Mouse (Mus musculus) MEL (cell line): Measurements from ENCODE around the gene Hltf. TPM values are rescaled to one million over a fixed set of nuclear protein-coding genes. Genes with fewer than 3 reads are reported as not detected.

Experiments used
- DNase-seq: peaks from one replicate; pipeline ENCODE4 v3.0.0; 2011; ENCODE audit warnings: low read depth, low spot score
- H3K27ac ChIP-seq: 2 replicates; pipeline ENCODE4 v1.5.1; 2012; ENCODE audit warnings: low read depth, mild to moderate bottlenecking, control low read depth, low read length, moderate library complexity; ENCODE audit not compliant: control insufficient read depth
- H3K27me3 ChIP-seq, 2 experiments: fragments of 150-350 bp in 1 of 2; sonication (generic) in 1 of 2; 2 replicates each; pipeline ENCODE4 v1.6.1; 2012; ENCODE audit warnings: low read length in 2 of 2, mild to moderate bottlenecking in 2 of 2, improper control_type of control experiment in 1 of 2, moderate library complexity in 1 of 2; ENCODE audit not compliant: insufficient read depth in 2 of 2, control insufficient read depth in 1 of 2
- H3K36me3 ChIP-seq, 2 experiments: 2 replicates each; pipeline ENCODE4 v1.6.1; 2012 to 2014; ENCODE audit warnings: low read length in 2 of 2, improper control_type of control experiment in 1 of 2, inconsistent platforms in 1 of 2, mild to moderate bottlenecking in 1 of 2; ENCODE audit not compliant: insufficient read depth in 2 of 2, control insufficient read depth in 1 of 2
- H3K4me1 ChIP-seq, 2 experiments: fragments of 150-350 bp in 1 of 2; sonication (generic) in 1 of 2; 2 replicates each; pipeline ENCODE4 v1.6.1; 2012; ENCODE audit warnings: low read length in 2 of 2, improper control_type of control experiment in 1 of 2, mild to moderate bottlenecking in 1 of 2; ENCODE audit not compliant: insufficient read depth in 2 of 2, control insufficient read depth in 1 of 2
- H3K4me3 ChIP-seq, 2 experiments: fragments of 150-350 bp in 1 of 2; sonication (generic) in 1 of 2; 2 replicates each; pipeline ENCODE4 v1.5.1; 2012; ENCODE audit warnings: low read depth in 2 of 2, low read length in 2 of 2, mild to moderate bottlenecking in 2 of 2, moderate library complexity in 2 of 2, control low read depth in 1 of 2, improper control_type of control experiment in 1 of 2; ENCODE audit not compliant: control insufficient read depth in 1 of 2, insufficient read depth in 1 of 2
- H3K79me2 ChIP-seq: 2 replicates; pipeline ENCODE4 v1.6.1; 2012; ENCODE audit warnings: mild to moderate bottlenecking, low read length, moderate library complexity; ENCODE audit not compliant: control insufficient read depth, poor library complexity, insufficient read depth
- H3K9ac ChIP-seq: 2 replicates; pipeline ENCODE4 v1.6.1; 2012; ENCODE audit warnings: low read depth, mild to moderate bottlenecking, control low read depth, low read length, moderate library complexity; ENCODE audit not compliant: control insufficient read depth, poor library complexity, severe bottlenecking
- H3K9me3 ChIP-seq: fragments of 150-350 bp; sonication (generic); replicated peaks from 2 replicates; pipeline ENCODE4 v1.6.1; 2012; ENCODE audit warnings: mild to moderate bottlenecking, low read length, improper control_type of control experiment, moderate library complexity; ENCODE audit not compliant: insufficient read depth
- BHLHE40 ChIP-seq: IDR thresholded peaks from 2 replicates; pipeline ENCODE4 v1.6.1; 2012; ENCODE audit warnings: low read depth, mild to moderate bottlenecking, inconsistent platforms, low read length, improper control_type of control experiment, borderline replicate concordance
- CHD1 ChIP-seq: IDR thresholded peaks from 2 replicates; pipeline ENCODE4 v1.6.1; 2012; ENCODE audit warnings: low read depth, mild to moderate bottlenecking, inconsistent platforms, low read length, improper control_type of control experiment
- EP300 ChIP-seq, 2 experiments: IDR thresholded peaks; 2 replicates each; pipeline ENCODE4 v1.6.1; 2011; ENCODE audit warnings: improper control_type of control experiment in 2 of 2, low read length in 2 of 2, low read depth in 1 of 2, mild to moderate bottlenecking in 1 of 2
- ETS1 ChIP-seq: IDR thresholded peaks from 2 replicates; pipeline ENCODE4 v1.6.1; 2012; ENCODE audit warnings: low read depth, mild to moderate bottlenecking, inconsistent platforms, low read length, improper control_type of control experiment, moderate library complexity
- GABPA ChIP-seq: IDR thresholded peaks from 2 replicates; pipeline ENCODE4 v1.6.1; 2012; ENCODE audit warnings: low read depth, mild to moderate bottlenecking, inconsistent platforms, low read length, improper control_type of control experiment, moderate library complexity
- HCFC1 ChIP-seq: IDR thresholded peaks from 2 replicates; pipeline ENCODE4 v1.6.1; 2012; ENCODE audit warnings: low read depth, mild to moderate bottlenecking, inconsistent platforms, low read length, improper control_type of control experiment, moderate library complexity
- JUND ChIP-seq: IDR thresholded peaks from 2 replicates; pipeline ENCODE4 v1.6.1; 2011; ENCODE audit warnings: low read depth, mild to moderate bottlenecking, improper control_type of control experiment, low read length
- MAFK ChIP-seq: IDR thresholded peaks from 2 replicates; pipeline ENCODE4 v1.6.1; 2011; ENCODE audit warnings: low read depth, mild to moderate bottlenecking, low read length, improper control_type of control experiment, borderline replicate concordance
- MAZ ChIP-seq: IDR thresholded peaks from 2 replicates; pipeline ENCODE4 v1.6.1; 2012; ENCODE audit warnings: low read depth, mild to moderate bottlenecking, inconsistent platforms, low read length, improper control_type of control experiment
- MYC ChIP-seq: IDR thresholded peaks from 2 replicates; pipeline ENCODE4 v1.6.1; 2011; ENCODE audit warnings: low read depth, mild to moderate bottlenecking, low read length, improper control_type of control experiment, moderate library complexity
- NELFE ChIP-seq: IDR thresholded peaks from 2 replicates; pipeline ENCODE4 v1.6.1; 2011; ENCODE audit warnings: low read depth, low read length, improper control_type of control experiment
- NRF1 ChIP-seq: IDR thresholded peaks from 2 replicates; pipeline ENCODE4 v1.6.1; 2014; ENCODE audit warnings: low read depth, mild to moderate bottlenecking, inconsistent platforms, low read length, improper control_type of control experiment, moderate library complexity; ENCODE audit not compliant: poor library complexity, insufficient read depth, severe bottlenecking
- POLR2AphosphoS5 ChIP-seq: IDR thresholded peaks from 2 replicates; pipeline ENCODE4 v1.6.1; 2012; ENCODE audit warnings: low read depth, borderline replicate concordance, mild to moderate bottlenecking, inconsistent platforms, low read length, moderate library complexity, mixed read lengths
- RAD21 ChIP-seq: IDR thresholded peaks from 2 replicates; pipeline ENCODE4 v1.6.1; 2011; ENCODE audit warnings: mild to moderate bottlenecking, low read depth, low read length, improper control_type of control experiment
- SIN3A ChIP-seq: IDR thresholded peaks from 2 replicates; pipeline ENCODE4 v1.6.1; 2012; ENCODE audit warnings: low read length, improper control_type of control experiment, inconsistent platforms
- SMC3 ChIP-seq: IDR thresholded peaks from 2 replicates; pipeline ENCODE4 v1.6.1; 2011; ENCODE audit warnings: low read depth, low read length, improper control_type of control experiment
- TAL1 ChIP-seq: IDR thresholded peaks from 2 replicates; pipeline ENCODE4 v1.6.1; 2012; ENCODE audit warnings: mild to moderate bottlenecking, inconsistent platforms, low read length, moderate library complexity, mixed read lengths
- TBP ChIP-seq: IDR thresholded peaks from 2 replicates; pipeline ENCODE4 v1.8.0; 2011; ENCODE audit warnings: low read depth, low read length, improper control_type of control experiment
- TCF12 ChIP-seq: IDR thresholded peaks from 2 replicates; pipeline ENCODE4 v1.6.1; 2014; ENCODE audit warnings: low read depth, mild to moderate bottlenecking, inconsistent platforms, low read length, improper control_type of control experiment, moderate library complexity
- USF1 ChIP-seq: IDR thresholded peaks from 2 replicates; pipeline ENCODE4 v1.6.1; 2014; ENCODE audit warnings: low read depth, mild to moderate bottlenecking, inconsistent platforms, low read length, improper control_type of control experiment, moderate library complexity
- USF2 ChIP-seq, 2 experiments: IDR thresholded peaks; 2 replicates each; pipeline ENCODE4 v1.6.1; 2011 to 2012; ENCODE audit warnings: improper control_type of control experiment in 2 of 2, low read length in 2 of 2, borderline replicate concordance in 1 of 2, inconsistent platforms in 1 of 2, low read depth in 1 of 2, mild to moderate bottlenecking in 1 of 2; ENCODE audit not compliant: insufficient read depth in 1 of 2
- ZC3H11A ChIP-seq: IDR thresholded peaks from 2 replicates; pipeline ENCODE4 v1.6.1; 2012; ENCODE audit warnings: low read depth, mild to moderate bottlenecking, inconsistent platforms, low read length, improper control_type of control experiment
- ZKSCAN1 ChIP-seq: IDR thresholded peaks from 2 replicates; pipeline ENCODE4 v1.6.1; 2012; ENCODE audit warnings: low read depth, mild to moderate bottlenecking, inconsistent platforms, low read length, improper control_type of control experiment, moderate library complexity
- ZMIZ1 ChIP-seq: IDR thresholded peaks from 2 replicates; pipeline ENCODE4 v1.6.1; 2012; ENCODE audit warnings: low read depth, mild to moderate bottlenecking, inconsistent platforms, low read length, improper control_type of control experiment, moderate library complexity
- ZNF384 ChIP-seq: IDR thresholded peaks from 2 replicates; pipeline ENCODE4 v1.6.1; 2012; ENCODE audit warnings: low read depth, mild to moderate bottlenecking, inconsistent platforms, low read length, improper control_type of control experiment
- polyA plus RNA-seq, 2 experiments: library from polyadenylated mRNA; stranded (reverse) in 1 of 2; unstranded in 1 of 2; fragments of >175 nt in 1 of 2; fragments of >200 nt in 1 of 2; gene quantifications; 2 replicates each; pipeline versions ENCODE4 v1.2.1 to v1.2.4; 2012; ENCODE audit warnings: low replicate concordance in 2 of 2, low read depth in 1 of 2; ENCODE audit not compliant: insufficient read length in 2 of 2, insufficient read depth in 1 of 2, missing spikeins in 1 of 2
- total RNA-seq: library from RNA; depleted of rRNA; stranded (reverse); fragments of 300-350 nt; gene quantifications from 2 replicates; pipeline ENCODE4 v1.2.3, GENCODE M21; 2012

Gene Hltf
- total and polyA plus RNA-seq, 3 experiments: 9.8 to 10.0 TPM; not detected in 1

- no peak overlapping the region; the same call in 1 of the 2 replicates for H3K9ac ChIP-seq
- H3K4me1 ChIP-seq: peaks cover 15 to 31% of the 10 kb centered on the region in 2 experiments
- peak; percentile 38 for DNase-seq
- peak overlapping the region; percentile 63 for H3K27ac ChIP-seq
- no peak overlapping the region for H3K4me3 ChIP-seq
- no peaks in the 10 kb centered on the region for H3K9me3 ChIP-seq
- peaks cover 27 to 39% of the 10 kb centered on the region in 2 experiments for H3K36me3 ChIP-seq
- no peaks in the 10 kb centered on the region for H3K79me2 ChIP-seq
- no peaks in the 10 kb centered on the region for H3K27me3 ChIP-seq
- TF ChIP-seq NRF1 (no peak), ZC3H11A (no peak), JUND (no peak), MAZ (no peak), ETS1 (peak; percentile 24; the same call in 1 of the 2 replicates), SMC3 (no peak), EP300 (IDR thresholded peaks at IDR 0.05; ENCODE audit: low read depth in 1 of 2, low read length in 2 of 2) (peak; percentile 36 to 58; a peak in 2 of 4 replicates), RAD21 (no peak)
These were observed 31.1 kb upstream of the Hltf start for GRCm38 (mm10) chr3:20026481-20026880.

GRCm38 (mm10) chr3:20026996-20027689 is 30.5 kb upstream of the Hltf start:
- Histone ChIP-seq H3K79me2 (no peaks in the 10 kb centered on the region), H3K9me3 (no peaks in the 10 kb centered on the region), H3K4me3 (no peak overlapping the region), H3K36me3 (peaks cover 24 to 41% of the 10 kb centered on the region in 2 experiments), H3K4me1 (peaks cover 15 to 33% of the 10 kb centered on the region in 2 experiments), H3K9ac (no peak overlapping the region; the same call in 1 of the 2 replicates), H3K27ac (peak overlapping the region; percentile 63), H3K27me3 (no peaks in the 10 kb centered on the region)
- DNase-seq: peak; percentile 78
- TF ChIP-seq TBP (0 out of 2 replicates have a peak, but pooled peaks have one; percentile 50), SMC3 (no peak), ZC3H11A (no peak), ZKSCAN1 (no peak), MAFK (no peak), EP300 (IDR thresholded peaks at IDR 0.05; ENCODE audit: low read depth in 1 of 2, low read length in 2 of 2) (peak in 1 of 2 experiments; percentile 56; a peak in 1 of 4 replicates), BHLHE40 (no peak), TAL1 (no peak), USF2 (IDR thresholded peaks at IDR 0.05; ENCODE audit: borderline replicate concordance in 1 of 2, insufficient read depth in 1 of 2, low read depth in 1 of 2, low read length in 2 of 2) (no peak), POLR2AphosphoS5 (no peak), GABPA (no peak), MAZ (no peak), ZNF384 (peak; percentile 70), SIN3A (0 out of 2 replicates have a peak, but pooled peaks have one; percentile 5), TCF12 (no peak), ETS1 (peak; percentile 23; the same call in 1 of the 2 replicates), JUND (no peak), CHD1 (no peak), HCFC1 (no peak), NELFE (no peak), MYC (no peak), USF1 (no peak), ZMIZ1 (no peak)
